Mouse (Mus musculus): ENCODE data around the gene Chp1. TPM values are rescaled to one million over a fixed set of nuclear protein-coding genes. Genes with fewer than 3 reads are reported as not detected.
"Not testable (repeated sequence)": the region's sequence is repeated elsewhere in the genome, so short reads cannot be mapped to it uniquely, and the experiment has no call there.

The Chp1 gene
- polyA plus RNA-seq, 1 experiment from 2014 or later = 52.5 TPM

DNA sequence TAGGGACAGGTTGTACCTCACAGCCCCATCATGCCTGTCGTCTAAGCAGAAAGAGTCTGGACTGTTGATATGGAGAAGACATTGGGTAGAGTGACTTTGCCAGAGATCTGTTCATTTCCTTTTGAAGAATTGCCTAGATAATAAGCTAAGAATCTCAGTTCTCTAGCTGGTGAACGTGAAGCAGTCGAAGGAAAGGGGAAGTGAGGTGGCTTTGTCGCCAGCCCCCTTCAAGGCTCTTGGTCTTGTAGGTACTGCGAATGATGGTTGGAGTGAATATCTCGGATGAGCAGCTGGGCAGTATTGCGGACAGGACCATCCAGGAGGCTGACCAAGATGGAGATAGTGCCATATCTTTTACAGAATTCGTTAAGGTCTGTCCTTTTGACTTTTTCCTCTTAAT, 36.8 kb downstream of the Chp1 start:
- no peak overlapping the region for H3K4me2 ChIP-seq (ENCODE audit: low read depth, low read length)
- H3K36me3 ChIP-seq (ENCODE audit: control insufficient read depth, insufficient read depth) = peaks cover 3% of the 10 kb centered on the region; the same call in 1 of the 2 replicates
- no peak overlapping the region for H3K27ac ChIP-seq (ENCODE audit: low read length)
- no peak for ATAC-seq (replicated peaks; ENCODE audit: extremely low read depth, insufficient read depth, low FRiP score)
- H3K4me3 ChIP-seq (ENCODE audit: low read length) = no peak overlapping the region
- no peaks in the 10 kb centered on the region for H3K27me3 ChIP-seq (ENCODE audit: control insufficient read depth, insufficient read depth, low read length)
- WGBS = 84% methylated on average over 8 of the region's 8 CpGs
- no peaks in the 10 kb centered on the region for H3K4me1 ChIP-seq (ENCODE audit: control insufficient read depth, insufficient read depth, low read length)
- no peaks in the 10 kb centered on the region for H3K9me3 ChIP-seq (replicated peaks; ENCODE audit: control insufficient read depth, low read length)
- H3K9ac ChIP-seq (ENCODE audit: low read length) = no peak overlapping the region

DNA sequence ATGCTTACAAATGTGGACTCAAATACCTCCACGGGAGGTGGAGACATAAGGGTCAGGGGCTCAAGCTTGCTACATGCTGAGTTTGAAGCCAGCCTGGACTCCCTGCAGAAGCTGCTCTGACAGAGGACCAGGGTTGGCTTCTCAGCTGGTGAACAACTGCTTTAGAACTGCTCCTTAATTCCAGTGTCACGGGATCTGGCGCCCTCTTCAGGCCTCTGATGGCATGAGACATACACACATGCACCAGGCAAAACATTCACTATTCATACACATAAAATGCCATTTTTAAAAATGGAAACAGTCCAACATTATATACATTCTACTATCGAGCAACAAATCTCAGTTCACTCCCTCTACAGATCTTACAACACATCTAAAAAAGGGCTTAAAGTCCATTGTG, 39.9 kb downstream of the Chp1 start:
- no peaks in the 10 kb centered on the region for H3K27me3 ChIP-seq (ENCODE audit: control insufficient read depth, insufficient read depth, low read length)
- peaks cover 9% of the 10 kb centered on the region for H3K36me3 ChIP-seq (ENCODE audit: control insufficient read depth, insufficient read depth)
- WGBS = 19% methylated on average over 4 of the region's 4 CpGs
- H3K9me3 ChIP-seq (replicated peaks; ENCODE audit: control insufficient read depth, low read length) = no peaks in the 10 kb centered on the region
- H3K9ac ChIP-seq (ENCODE audit: low read length) = no peak overlapping the region
- no peak overlapping the region for H3K4me3 ChIP-seq (ENCODE audit: low read length)
- ATAC-seq (replicated peaks; ENCODE audit: extremely low read depth, insufficient read depth, low FRiP score) = no peak
- H3K4me2 ChIP-seq (ENCODE audit: low read depth, low read length) = no peak overlapping the region
- no peak overlapping the region for H3K27ac ChIP-seq (ENCODE audit: low read length)
- no peaks in the 10 kb centered on the region for H3K4me1 ChIP-seq (ENCODE audit: control insufficient read depth, insufficient read depth, low read length)

DNA sequence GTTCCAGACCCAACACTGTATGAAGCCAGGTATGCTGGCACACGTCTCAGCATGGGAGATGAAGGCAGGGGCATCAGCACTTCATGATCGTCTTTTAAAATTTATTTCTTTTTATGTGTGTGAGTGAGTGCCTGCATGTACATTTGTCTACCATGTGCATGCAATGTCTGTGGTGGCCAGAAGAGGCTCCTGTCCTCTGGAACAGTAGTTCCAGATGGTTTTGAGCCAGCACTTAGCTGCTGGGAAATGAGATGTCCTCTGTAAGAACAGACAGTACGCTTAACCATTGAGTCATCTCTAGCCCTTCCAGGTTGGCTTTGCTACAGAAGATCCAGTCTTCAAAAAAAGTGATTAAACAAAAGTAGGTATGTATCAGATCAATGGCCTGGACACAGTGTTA, 43.8 kb downstream of the Chp1 start:
- Histone ChIP-seq H3K27ac (ENCODE audit: low read length) (no peak overlapping the region), H3K9me3 (replicated peaks; ENCODE audit: control insufficient read depth, low read length) (no peaks in the 10 kb centered on the region), H3K4me3 (ENCODE audit: low read length) (no peak overlapping the region), H3K4me2 (ENCODE audit: low read depth, low read length) (no peak overlapping the region), H3K4me1 (ENCODE audit: control insufficient read depth, insufficient read depth, low read length) (peaks cover 8% of the 10 kb centered on the region), H3K27me3 (ENCODE audit: control insufficient read depth, insufficient read depth, low read length) (no peaks in the 10 kb centered on the region), H3K9ac (ENCODE audit: low read length) (no peak overlapping the region), H3K36me3 (ENCODE audit: control insufficient read depth, insufficient read depth) (peaks cover 11% of the 10 kb centered on the region)
- WGBS = 95% methylated on average over 3 of the region's 3 CpGs
- no peak for ATAC-seq (replicated peaks; ENCODE audit: extremely low read depth, insufficient read depth, low FRiP score)

DNA sequence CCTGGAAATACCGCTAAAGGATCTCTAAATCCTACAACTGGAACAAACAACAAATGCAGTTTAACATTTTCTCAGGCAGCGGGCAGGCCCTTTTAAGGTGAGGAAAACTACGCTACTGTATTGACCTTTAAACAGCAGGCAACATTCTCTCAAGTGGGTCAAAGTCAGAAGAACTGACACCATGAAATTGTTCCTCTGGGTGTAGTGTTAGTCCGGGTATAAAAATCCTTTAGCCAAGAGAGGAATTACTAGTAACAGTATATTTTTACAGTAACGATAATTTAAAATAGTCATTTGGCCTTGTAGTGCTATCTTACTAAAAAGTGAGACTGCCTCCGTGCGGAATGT, 46.2 kb downstream of the Chp1 start:
- Histone ChIP-seq H3K27me3 (ENCODE audit: control insufficient read depth, insufficient read depth, low read length) (no peaks in the 10 kb centered on the region), H3K27ac (ENCODE audit: low read length) (peak overlapping the region; percentile 95), H3K4me1 (ENCODE audit: control insufficient read depth, insufficient read depth, low read length) (peaks cover 19% of the 10 kb centered on the region), H3K4me2 (ENCODE audit: low read depth, low read length) (peak overlapping the region; percentile 69), H3K9ac (ENCODE audit: low read length) (peak overlapping the region; percentile 69), H3K4me3 (ENCODE audit: low read length) (peak overlapping the region; percentile 94), H3K9me3 (replicated peaks; ENCODE audit: control insufficient read depth, low read length) (no peaks in the 10 kb centered on the region), H3K36me3 (ENCODE audit: control insufficient read depth, insufficient read depth) (peaks cover 20% of the 10 kb centered on the region)
- whole genome bisulfite sequencing = 5% methylated on average over 7 of the region's 7 CpGs
- ATAC-seq (replicated peaks; ENCODE audit: extremely low read depth, insufficient read depth, low FRiP score) = peak; percentile 35

DNA sequence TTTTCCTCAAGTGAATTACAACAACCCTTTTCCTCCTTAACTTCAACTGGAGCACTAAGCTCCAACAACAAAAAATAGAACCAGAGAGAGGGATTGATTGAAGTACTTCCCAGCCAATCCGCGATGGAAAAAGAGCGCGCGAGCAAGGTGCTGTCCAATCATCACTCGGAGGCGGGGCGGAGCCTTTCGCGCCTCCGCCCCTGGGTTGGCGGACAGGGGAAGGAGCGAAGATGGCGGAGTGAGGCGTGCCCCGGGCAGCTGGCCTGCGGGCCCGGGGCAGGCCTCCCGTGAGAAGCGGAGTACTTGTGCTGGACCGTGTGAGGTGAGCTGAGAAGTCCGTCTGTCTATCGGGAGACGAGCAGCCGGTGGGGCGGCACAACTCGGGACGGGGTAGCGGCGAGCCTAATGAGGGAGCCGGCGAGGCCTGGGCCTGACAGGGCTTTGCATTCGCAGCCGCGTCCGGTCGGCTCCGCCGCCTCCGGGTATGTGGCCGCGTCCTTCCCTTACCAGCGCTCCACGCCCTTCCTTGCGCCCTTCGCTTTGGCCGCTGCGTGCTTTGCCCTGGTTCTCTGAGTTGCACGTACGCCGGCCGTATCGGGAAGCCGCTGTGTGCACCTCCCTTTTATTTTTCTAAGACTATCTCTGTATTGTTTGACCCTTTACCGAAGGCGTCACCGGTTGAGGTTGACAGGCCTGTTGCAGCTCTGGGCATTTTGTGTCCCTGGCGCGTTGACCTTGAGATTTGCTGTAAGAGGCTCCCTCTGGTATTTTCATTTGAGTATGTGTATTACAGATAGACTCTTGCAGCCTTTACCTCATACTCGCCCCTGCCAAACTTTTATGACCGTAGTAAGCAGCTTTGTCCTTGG, 46.9 kb downstream of the Chp1 start:
- Histone ChIP-seq H3K9me3 (replicated peaks; ENCODE audit: control insufficient read depth, low read length) (no peaks in the 10 kb centered on the region), H3K4me3 (ENCODE audit: low read length) (peak overlapping the region; percentile 94), H3K27ac (ENCODE audit: low read length) (peak overlapping the region; percentile 99), H3K4me2 (ENCODE audit: low read depth, low read length) (peak overlapping the region; percentile 73), H3K9ac (ENCODE audit: low read length) (peak overlapping the region; percentile 100), H3K4me1 (ENCODE audit: control insufficient read depth, insufficient read depth, low read length) (peaks cover 19% of the 10 kb centered on the region), H3K36me3 (ENCODE audit: control insufficient read depth, insufficient read depth) (peaks cover 23% of the 10 kb centered on the region), H3K27me3 (ENCODE audit: control insufficient read depth, insufficient read depth, low read length) (no peaks in the 10 kb centered on the region)
- WGBS = under 1% methylated on average over 58 of the region's 61 CpGs
- peak; percentile 95 for ATAC-seq (replicated peaks; ENCODE audit: extremely low read depth, insufficient read depth, low FRiP score)

DNA sequence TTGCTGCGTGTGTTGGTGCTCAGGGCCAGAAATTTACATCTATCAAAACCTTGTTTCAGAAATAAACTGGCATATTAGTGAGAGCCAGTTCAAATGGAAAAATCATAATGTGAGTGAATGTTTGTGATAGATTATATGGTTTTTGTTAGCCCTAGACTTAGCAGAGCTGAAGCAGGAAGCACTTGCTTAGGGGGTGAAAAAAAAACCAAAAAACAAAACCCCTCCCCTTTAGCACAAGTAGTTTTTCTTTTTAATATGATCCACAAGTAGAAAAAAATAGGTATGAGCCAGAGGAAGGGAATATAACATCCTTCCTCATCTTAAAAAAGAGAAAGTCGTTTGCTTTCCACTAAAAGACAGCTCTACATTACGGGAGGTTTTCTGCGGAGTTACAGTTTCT, 47.8 kb downstream of the Chp1 start:
- H3K27me3 ChIP-seq (ENCODE audit: control insufficient read depth, insufficient read depth, low read length) = no peaks in the 10 kb centered on the region
- H3K4me1 ChIP-seq (ENCODE audit: control insufficient read depth, insufficient read depth, low read length) = peaks cover 21% of the 10 kb centered on the region
- no peaks in the 10 kb centered on the region for H3K9me3 ChIP-seq (replicated peaks; ENCODE audit: control insufficient read depth, low read length)
- WGBS = 19% methylated on average over 4 of the region's 4 CpGs
- H3K4me3 ChIP-seq (ENCODE audit: low read length) = peak overlapping the region; percentile 94
- peaks cover 27% of the 10 kb centered on the region for H3K36me3 ChIP-seq (ENCODE audit: control insufficient read depth, insufficient read depth)
- peak overlapping the region; percentile 73 for H3K4me2 ChIP-seq (ENCODE audit: low read depth, low read length)
- peak overlapping the region; percentile 100 for H3K9ac ChIP-seq (ENCODE audit: low read length)
- ATAC-seq (replicated peaks; ENCODE audit: extremely low read depth, insufficient read depth, low FRiP score) = no peak
- H3K27ac ChIP-seq (ENCODE audit: low read length) = peak overlapping the region; percentile 99

DNA sequence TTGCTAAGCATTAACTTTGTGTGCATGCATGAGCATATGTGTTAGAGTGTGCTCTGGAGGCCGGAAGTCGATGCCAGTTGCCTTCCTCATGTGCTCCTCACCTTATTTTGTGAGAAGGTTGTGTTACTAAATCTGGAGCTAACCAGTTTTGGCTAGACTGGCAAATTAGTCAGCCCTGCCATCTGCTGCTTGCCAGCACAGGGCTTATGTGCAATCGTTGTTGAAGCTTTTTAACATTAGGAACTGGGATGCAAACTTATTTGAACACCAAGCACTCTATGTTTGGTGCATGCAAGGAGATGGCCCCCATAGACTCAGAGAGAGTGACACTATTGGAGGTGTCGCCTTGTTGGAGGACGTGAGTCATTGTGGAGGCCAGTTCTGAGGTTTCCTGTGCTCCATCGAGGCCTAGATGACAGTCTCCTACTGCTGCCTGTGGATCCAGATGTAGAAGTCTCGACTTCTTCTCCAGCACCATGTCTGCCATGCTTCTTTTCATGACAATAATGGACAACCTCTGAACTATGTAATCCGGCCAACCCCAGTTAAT, 49.4 kb downstream of the Chp1 start:
- Histone ChIP-seq H3K4me1 (ENCODE audit: control insufficient read depth, insufficient read depth, low read length) (peaks cover 30% of the 10 kb centered on the region), H3K4me2 (ENCODE audit: low read depth, low read length) (no peak overlapping the region), H3K27me3 (ENCODE audit: control insufficient read depth, insufficient read depth, low read length) (no peaks in the 10 kb centered on the region), H3K4me3 (ENCODE audit: low read length) (no peak overlapping the region), H3K36me3 (ENCODE audit: control insufficient read depth, insufficient read depth) (peaks cover 29% of the 10 kb centered on the region), H3K9me3 (replicated peaks; ENCODE audit: control insufficient read depth, low read length) (no peaks in the 10 kb centered on the region), H3K27ac (ENCODE audit: low read length) (no peak overlapping the region), H3K9ac (ENCODE audit: low read length) (no peak overlapping the region)
- no peak for ATAC-seq (replicated peaks; ENCODE audit: extremely low read depth, insufficient read depth, low FRiP score)
- 76% methylated on average over 8 of the region's 8 CpGs for WGBS

DNA sequence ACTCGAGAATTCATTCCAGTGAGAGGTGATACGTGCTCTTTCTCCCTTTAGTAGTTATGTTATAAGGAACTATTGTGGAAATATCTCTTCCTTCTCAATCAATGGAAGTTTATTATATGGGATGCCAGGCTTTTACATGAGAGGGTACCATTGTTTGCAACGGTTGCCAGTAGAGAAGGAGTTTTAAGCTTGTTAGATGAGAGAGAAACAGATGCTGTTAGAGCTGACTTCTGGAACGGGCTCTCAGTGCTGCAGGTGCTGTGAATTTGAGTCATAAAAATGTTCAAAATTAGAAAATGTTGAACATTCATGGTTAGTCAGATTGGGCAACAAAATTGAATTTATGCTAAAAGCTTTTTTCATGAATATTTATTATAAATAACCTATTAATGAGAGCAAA, 53.5 kb downstream of the Chp1 start:
- WGBS = 82% methylated on average over 4 of the region's 4 CpGs
- Histone ChIP-seq H3K4me3 (ENCODE audit: low read length) (no peak overlapping the region), H3K36me3 (ENCODE audit: control insufficient read depth, insufficient read depth) (peaks cover 44% of the 10 kb centered on the region), H3K9me3 (replicated peaks; ENCODE audit: control insufficient read depth, low read length) (no peaks in the 10 kb centered on the region), H3K4me2 (ENCODE audit: low read depth, low read length) (no peak overlapping the region), H3K9ac (ENCODE audit: low read length) (no peak overlapping the region), H3K27ac (ENCODE audit: low read length) (no peak overlapping the region), H3K4me1 (ENCODE audit: control insufficient read depth, insufficient read depth, low read length) (peaks cover 42% of the 10 kb centered on the region), H3K27me3 (ENCODE audit: control insufficient read depth, insufficient read depth, low read length) (no peaks in the 10 kb centered on the region)
- ATAC-seq (replicated peaks; ENCODE audit: extremely low read depth, insufficient read depth, low FRiP score) = no peak

DNA sequence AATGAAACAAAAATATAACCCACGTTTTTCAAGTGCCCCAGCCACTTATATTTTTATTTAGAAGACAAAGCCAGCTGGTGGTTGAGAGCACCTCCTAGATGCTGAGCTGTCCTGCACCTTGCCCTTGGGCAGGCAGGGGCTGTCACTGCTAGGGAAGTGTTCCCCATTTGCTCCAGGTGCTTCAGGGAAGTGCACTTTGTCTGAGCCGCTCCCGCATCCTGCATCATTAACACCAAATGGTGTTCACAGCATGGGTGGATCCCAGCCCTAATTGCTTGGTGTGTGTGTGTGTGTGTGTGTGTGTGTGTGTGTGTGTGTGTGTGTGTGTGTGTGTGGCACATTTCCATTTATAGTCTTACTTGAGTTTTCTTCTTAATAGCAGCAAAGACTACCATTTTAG, 54.1 kb downstream of the Chp1 start:
- not testable (repeated sequence) for ATAC-seq (replicated peaks; ENCODE audit: extremely low read depth, insufficient read depth, low FRiP score); H3K27me3 ChIP-seq (ENCODE audit: control insufficient read depth, insufficient read depth, low read length); H3K9me3 ChIP-seq (replicated peaks; ENCODE audit: control insufficient read depth, low read length); H3K9ac ChIP-seq (ENCODE audit: low read length); H3K4me3 ChIP-seq (ENCODE audit: low read length); H3K4me2 ChIP-seq (ENCODE audit: low read depth, low read length); H3K27ac ChIP-seq (ENCODE audit: low read length)
- Histone ChIP-seq H3K36me3 (ENCODE audit: control insufficient read depth, insufficient read depth) (peaks cover 45% of the 10 kb centered on the region), H3K4me1 (ENCODE audit: control insufficient read depth, insufficient read depth, low read length) (peaks cover 38% of the 10 kb centered on the region)
- 66% methylated on average over 3 of the region's 3 CpGs for WGBS
